Mouse (Mus musculus) hindbrain, embryonic 14.5 days (tissue): ENCODE measurements around the gene Il17d. TPM values are rescaled to one million over a fixed set of nuclear protein-coding genes. Genes with fewer than 3 reads are reported as not detected.

Source experiments
- ATAC-seq: fragments of 200-750 bp; cut with Nextera tagmentation; 2 replicates; pipeline ENCODE4 v1.8.0; 2017; ENCODE audit warnings: moderate number of reproducible peaks, mild to moderate bottlenecking, moderate TSS enrichment, moderate library complexity; ENCODE audit not compliant: low FRiP score
- DNase-seq: peaks from one replicate; pipeline ENCODE4 v3.0.0-alpha.2; 2015; ENCODE audit warnings: low spot score
- H3K27ac ChIP-seq: fragments of 300-500 bp; sonication (generic); 2 replicates; pipeline ENCODE4 v1.5.1; 2014; ENCODE audit warnings: mild to moderate bottlenecking, moderate library complexity
- H3K27me3 ChIP-seq: fragments of 300-500 bp; sonication (generic); 2 replicates; pipeline ENCODE4 v1.6.1; 2014; ENCODE audit warnings: mild to moderate bottlenecking, low read length, mixed read lengths; ENCODE audit not compliant: control insufficient read depth, insufficient read depth
- H3K36me3 ChIP-seq: fragments of 300-500 bp; sonication (generic); replicated peaks from 2 replicates; pipeline ENCODE4 v1.6.1; 2014; ENCODE audit not compliant: control insufficient read depth, insufficient read depth
- H3K4me1 ChIP-seq: fragments of 300-500 bp; sonication (generic); replicated peaks from 2 replicates; pipeline ENCODE4 v1.6.1; 2014; ENCODE audit warnings: antibody characterized with exemption, low read length, mixed read lengths; ENCODE audit not compliant: control insufficient read depth, insufficient read depth
- H3K4me2 ChIP-seq: fragments of 300-500 bp; sonication (generic); replicated peaks from 2 replicates; pipeline ENCODE4 v1.6.1; 2014; ENCODE audit warnings: mild to moderate bottlenecking, moderate library complexity
- H3K4me3 ChIP-seq: fragments of 300-500 bp; sonication (generic); replicated peaks from 2 replicates; pipeline ENCODE4 v1.5.1; 2014; ENCODE audit warnings: mild to moderate bottlenecking, low read length
- H3K9ac ChIP-seq: fragments of 300-500 bp; sonication (generic); 2 replicates; pipeline ENCODE4 v1.6.1; 2014
- H3K9me3 ChIP-seq: fragments of 300-500 bp; sonication (generic); 2 replicates; pipeline ENCODE4 v1.6.1; 2016; ENCODE audit warnings: low read length; ENCODE audit not compliant: control insufficient read depth
- WGBS: fragments of 180-500 bp; shearing (Covaris S2); extraction: QIAGEN DNeasy Blood & Tissue Kit; methylation state at CpG from one replicate; pipeline ENCODE4 v1.1.7; 2014; 5-methylcytosine and 5-hydroxymethylcytosine counted together
- polyA plus RNA-seq: library from polyadenylated mRNA; unstranded; fragments of >200 nt; fragmentation: Nextera tagmentation; extraction: Ambion mirVana; gene quantifications from 2 replicates; pipeline ENCODE4 v1.2.1, GENCODE M21; 2014

Il17d gene
- polyA plus RNA-seq: 4.6 and 4.8 TPM in 2 replicates

- peak within 1 kb of the TSS; percentile 89 for H3K4me2 ChIP-seq
- peaks cover 13% of the 10 kb centered on the region; the same call in 1 of the 2 replicates for H3K27me3 ChIP-seq
- H3K27ac ChIP-seq: peak within 1 kb of the TSS; percentile 74
- no peaks in the 10 kb centered on the region for H3K36me3 ChIP-seq
- ATAC-seq: peak; percentile 74
- peak; percentile 66 for DNase-seq
- H3K9ac ChIP-seq: peak within 1 kb of the TSS; percentile 88
- peak within 1 kb of the TSS; percentile 87 for H3K4me3 ChIP-seq
- H3K9me3 ChIP-seq: no peaks in the 10 kb centered on the region
- peaks cover 6% of the 10 kb centered on the region; the same call in 1 of the 2 replicates for H3K4me1 ChIP-seq
- under 1% methylated on average over 52 of the region's 104 CpGs for WGBS
Observed at GRCm38 (mm10) chr14:57524671-57525387, at the start of gene Il17d. Gene Il17d, plus strand, starts transcription at chr14:57524777.

- Histone ChIP-seq H3K4me2 (no peak overlapping the region), H3K27me3 (no peaks in the 10 kb centered on the region), H3K27ac (no peak overlapping the region), H3K9me3 (no peaks in the 10 kb centered on the region), H3K4me1 (no peaks in the 10 kb centered on the region), H3K36me3 (peaks cover 37% of the 10 kb centered on the region), H3K4me3 (no peak overlapping the region), H3K9ac (no peak overlapping the region)
- ATAC-seq (no peak), DNase-seq (no peak)
- 94% methylated on average over 2 of the region's 2 CpGs for WGBS
Observed at GRCm38 (mm10) chr14:57475057-57475456, 49.5 kb upstream of the Il17d start.

GRCm38 (mm10) chr14:57482262-57482661 is 42.3 kb upstream of the Il17d start:
- H3K36me3 ChIP-seq: peaks cover 9% of the 10 kb centered on the region
- no peak overlapping the region for H3K4me2 ChIP-seq
- no peak overlapping the region for H3K27ac ChIP-seq
- H3K9me3 ChIP-seq: no peaks in the 10 kb centered on the region
- H3K4me1 ChIP-seq: no peaks in the 10 kb centered on the region
- no peak overlapping the region for H3K9ac ChIP-seq
- WGBS: 88% methylated on average over 2 of the region's 2 CpGs
- no peak for DNase-seq
- no peak for ATAC-seq
- H3K27me3 ChIP-seq: no peaks in the 10 kb centered on the region
- H3K4me3 ChIP-seq: no peak overlapping the region

GRCm38 (mm10) chr14:57484183-57484582 is 40.4 kb upstream of the Il17d start:
- H3K9me3 ChIP-seq: no peaks in the 10 kb centered on the region
- WGBS: 96% methylated on average over 6 of the region's 6 CpGs

GRCm38 (mm10) chr14:57489696-57490095 is 34.9 kb upstream of the Il17d start:
- Histone ChIP-seq H3K27ac (no peak overlapping the region), H3K9ac (no peak overlapping the region), H3K36me3 (peaks cover 7% of the 10 kb centered on the region), H3K4me3 (no peak overlapping the region), H3K4me1 (no peaks in the 10 kb centered on the region), H3K4me2 (no peak overlapping the region), H3K9me3 (no peaks in the 10 kb centered on the region), H3K27me3 (no peaks in the 10 kb centered on the region)
- WGBS: 86% methylated on average over 3 of the region's 3 CpGs
- ATAC-seq (no peak), DNase-seq (no peak)

More at GRCm38 (mm10) chr14:57484183-57484582, 40.4 kb upstream of the Il17d start:
- no peak overlapping the region for H3K27ac ChIP-seq
- no peaks in the 10 kb centered on the region for H3K4me1 ChIP-seq
- H3K9ac ChIP-seq: no peak overlapping the region
- ATAC-seq: no peak
- no peak overlapping the region for H3K4me3 ChIP-seq
- no peak overlapping the region for H3K4me2 ChIP-seq
- no peaks in the 10 kb centered on the region for H3K27me3 ChIP-seq
- H3K36me3 ChIP-seq: no peaks in the 10 kb centered on the region; the same call in 1 of the 2 replicates
- DNase-seq: no peak

- Histone ChIP-seq H3K27me3 (no peaks in the 10 kb centered on the region), H3K36me3 (peaks cover 7% of the 10 kb centered on the region), H3K4me1 (no peaks in the 10 kb centered on the region), H3K9me3 (no peaks in the 10 kb centered on the region), H3K9ac (no peak overlapping the region), H3K27ac (no peak overlapping the region), H3K4me3 (no peak overlapping the region), H3K4me2 (no peak overlapping the region)
- 89% methylated on average over 2 of the region's 2 CpGs for WGBS
- DNase-seq (no peak), ATAC-seq (no peak)
Observed at GRCm38 (mm10) chr14:57493840-57494239, 30.7 kb upstream of the Il17d start.

GRCm38 (mm10) chr14:57503729-57504128 is 20.8 kb upstream of the Il17d start:
- DNase-seq (no peak), ATAC-seq (no peak)
- no peak overlapping the region for H3K9ac ChIP-seq
- H3K36me3 ChIP-seq: no peaks in the 10 kb centered on the region
- no peaks in the 10 kb centered on the region for H3K4me1 ChIP-seq
- WGBS: 93% methylated on average over 6 of the region's 6 CpGs
- no peak overlapping the region for H3K4me3 ChIP-seq
- no peaks in the 10 kb centered on the region for H3K9me3 ChIP-seq
- no peaks in the 10 kb centered on the region for H3K27me3 ChIP-seq
- no peak overlapping the region for H3K27ac ChIP-seq
- no peak overlapping the region for H3K4me2 ChIP-seq

- 61% methylated on average over 6 of the region's 6 CpGs for WGBS
- Histone ChIP-seq H3K4me3 (no peak overlapping the region), H3K4me2 (no peak overlapping the region), H3K4me1 (no peaks in the 10 kb centered on the region), H3K27ac (no peak overlapping the region), H3K9ac (no peak overlapping the region), H3K9me3 (no peaks in the 10 kb centered on the region), H3K27me3 (no peaks in the 10 kb centered on the region), H3K36me3 (peaks cover 4% of the 10 kb centered on the region; the same call in 1 of the 2 replicates)
- DNase-seq (no peak), ATAC-seq (peak; percentile 85; the same call in 1 of the 2 replicates)
Observed at GRCm38 (mm10) chr14:57509554-57509953, 15.0 kb upstream of the Il17d start.

GRCm38 (mm10) chr14:57515156-57515762 is 9.3 kb upstream of the Il17d start:
- WGBS: 89% methylated on average over 6 of the region's 6 CpGs
- DNase-seq: no peak
- no peaks in the 10 kb centered on the region for H3K4me1 ChIP-seq

More at GRCm38 (mm10) chr14:57515156-57515762, 9.3 kb upstream of the Il17d start:
- no peak for ATAC-seq
- Histone ChIP-seq H3K36me3 (peaks cover 12% of the 10 kb centered on the region; the same call in 1 of the 2 replicates), H3K27ac (no peak overlapping the region), H3K4me3 (no peak overlapping the region), H3K9me3 (no peaks in the 10 kb centered on the region), H3K4me2 (no peak overlapping the region), H3K27me3 (no peaks in the 10 kb centered on the region), H3K9ac (no peak overlapping the region)
